Mouse (Mus musculus) stomach, embryonic 14.5 days (tissue): ENCODE measurements at regions not wholly inside any gene's neighbourhood (a gene's known extent, or its start where the extent isn't known, plus 50 kb on each side); places are given as distances from the start of the nearest gene placed in this dataset. TPM values are rescaled to one million over a fixed set of nuclear protein-coding genes. Genes with fewer than 3 reads are reported as not detected.

Source experiments
- ATAC-seq: fragments of 200-750 bp; cut with Nextera tagmentation; 2 replicates; pipeline ENCODE4 v1.8.0; 2017; ENCODE audit warnings: low read depth, moderate TSS enrichment; ENCODE audit not compliant: insufficient number of reproducible peaks, insufficient read depth, low FRiP score
- H3K27ac ChIP-seq: fragments of 300-500 bp; sonication (generic); 2 replicates; pipeline ENCODE4 v1.5.1; 2014; ENCODE audit warnings: mild to moderate bottlenecking, low read length, moderate library complexity, mixed read lengths
- H3K27me3 ChIP-seq: fragments of 300-500 bp; sonication (generic); 2 replicates; pipeline ENCODE4 v1.6.1; 2014; ENCODE audit warnings: low read length, control low read depth, mixed read lengths; ENCODE audit not compliant: control insufficient read depth, insufficient read depth
- H3K36me3 ChIP-seq: fragments of 300-500 bp; sonication (generic); 2 replicates; pipeline ENCODE4 v1.6.1; 2014; ENCODE audit warnings: mild to moderate bottlenecking, control low read depth, low read length, moderate library complexity, mixed read lengths; ENCODE audit not compliant: control insufficient read depth, insufficient read depth
- H3K4me1 ChIP-seq: fragments of 300-500 bp; sonication (generic); 2 replicates; pipeline ENCODE4 v1.6.1; 2014; ENCODE audit warnings: low read length, control low read depth, mixed read lengths; ENCODE audit not compliant: control insufficient read depth, insufficient read depth
- H3K4me2 ChIP-seq: fragments of 300-500 bp; sonication (generic); replicated peaks from 2 replicates; pipeline ENCODE4 v1.6.1; 2014; ENCODE audit warnings: low read depth, low read length, control low read depth
- H3K4me3 ChIP-seq: fragments of 300-500 bp; sonication (generic); 2 replicates; pipeline ENCODE4 v1.5.1; 2014; ENCODE audit warnings: low read depth, low read length, control low read depth
- H3K9ac ChIP-seq: fragments of 300-500 bp; sonication (generic); replicated peaks from 2 replicates; pipeline ENCODE4 v1.6.1; 2014; ENCODE audit warnings: low read depth, mild to moderate bottlenecking, control low read depth, low read length, moderate library complexity, mixed read lengths
- H3K9me3 ChIP-seq: fragments of 300-500 bp; sonication (generic); 2 replicates; pipeline ENCODE4 v1.6.1; 2016; ENCODE audit warnings: low read depth, low read length, control low read depth; ENCODE audit not compliant: control insufficient read depth
- microRNA-seq: library from miRNA; unstranded; fragments of <30 nt; microRNA quantifications from one replicate; pipeline ENCODE4, GENCODE M21; 2016

- no peaks in the 10 kb centered on the region for H3K9me3 ChIP-seq
These were observed 780.5 kb downstream of the Rpia start for GRCm38 (mm10) chr6:70011555-70011954.

More at GRCm38 (mm10) chr6:70011555-70011954, 780.5 kb downstream of the Rpia start:
- Histone ChIP-seq H3K9ac (no peak overlapping the region), H3K4me1 (no peaks in the 10 kb centered on the region), H3K4me2 (no peak overlapping the region), H3K27ac (no peak overlapping the region), H3K4me3 (no peak overlapping the region), H3K36me3 (no peaks in the 10 kb centered on the region), H3K27me3 (no peaks in the 10 kb centered on the region)
- no peak for ATAC-seq

Small RNA genes in the stretch of these regions (microRNA-seq; reads per million reads assigned to microRNA genes)
- gene Gm23694 (not detected), gene Gm24096 (not detected)
